In genomic region chr4:33315840-33316239, GRCm38 (mm10) we compare ENCODE assay signal across 22 mouse cellular contexts. TPM values are rescaled to one million over a fixed set of nuclear protein-coding genes. Genes with fewer than 3 reads are reported as not detected.
DNase-seq lines count a peak whose midpoint lies in the region; ATAC-seq lines count a peak whose summit lies in the region.
"Had no signal": no experiment of that assay in that cellular context is flagged by ENCODE, and none has a peak within 500 bp of the region (broad histone marks: within the 10 kb centered on the region; RNA-seq: fewer than 3 reads in every experiment).

No protein-coding gene starts in this region.

- peak; percentile 91 for ATAC-seq in CD4-positive, CD25-positive, alpha-beta regulatory T cell, adult 4 months
- ATAC-seq in inflammation-experienced regulatory T-cells, adult 6 months, result peak; percentile 93
- ATAC-seq: forebrain, embryonic 13.5 days; hindbrain, embryonic 16.5 days; intestine, postnatal 0 days; lung, postnatal 0 days had no signal

- DNase-seq in thymus, postnatal 0 days (ENCODE audit: low spot score), result peak; percentile 55
- DNase-seq in thymus, postnatal 36 days, result no peak
- DNase-seq in urinary bladder, postnatal 14 days (ENCODE audit: low spot score), result no peak
- no peak for DNase-seq in Muller cell, postnatal 12 days (ENCODE audit: inconsistent ontology term)
- DNase-seq in yolk sac, embryonic 10.5 days (ENCODE audit: low spot score), result no peak
- DNase-seq: adrenal gland, postnatal 10 days; cerebellum, adult 11 months; cerebellum, adult 9-10 months; cerebellum, postnatal 36 days; gastrocnemius, postnatal 14 days; kidney, adult 9 months; kidney, postnatal 10 days; layer of hippocampus, adult 9-11 months; liver, embryonic 13.5 days; lung, adult 18-20 months; right cerebral cortex, postnatal 14 days had no signal

RNA-seq across cellular contexts. Expression of gene Rngtt, which starts 5.7 kb away (rescaled TPM):
- polyA plus RNA-seq in thymus, postnatal 0 days (2015; fragmentation: Nextera tagmentation; extraction: Ambion mirVana), result 33.1 and 35.2 TPM in 2 replicates
- polyA plus RNA-seq in CD4-positive, CD25-positive, alpha-beta regulatory T cell, adult 4 months (2017; shearing (Covaris generic)), result 10 to 100 TPM; 62.4 to 63.0 TPM
- polyA plus RNA-seq in inflammation-experienced regulatory T-cells, adult 6 months (2017; shearing (Covaris generic)), result 10 to 100 TPM; 59.7 to 63.1 (median 61.0) TPM

RNA-seq across cellular contexts. Expression of gene Pnrc1, which starts 25.9 kb away (rescaled TPM):
- 182 and 195 TPM in 2 replicates for polyA plus RNA-seq in thymus, postnatal 0 days (2015; fragmentation: Nextera tagmentation; extraction: Ambion mirVana)
- 100 to 1,000 TPM in 1 of 2 experiments, 10 to 100 TPM in 1; 64.6 to 103 TPM for polyA plus RNA-seq in CD4-positive, CD25-positive, alpha-beta regulatory T cell, adult 4 months (2017; shearing (Covaris generic))
- polyA plus RNA-seq in inflammation-experienced regulatory T-cells, adult 6 months (2017; shearing (Covaris generic)), result 10 to 100 TPM; 55.0 to 86.9 (median 86.3) TPM
